Mouse (Mus musculus) liver, embryonic 14.5 days (tissue): ENCODE measurements around the gene Apoc2. TPM values are rescaled to one million over a fixed set of nuclear protein-coding genes. Genes with fewer than 3 reads are reported as not detected.

Source experiments
- ATAC-seq: fragments of 200-750 bp; cut with Nextera tagmentation; 2 replicates; pipeline ENCODE4 v1.8.0; 2017; ENCODE audit warnings: moderate number of reproducible peaks, mild to moderate bottlenecking, moderate library complexity; ENCODE audit not compliant: insufficient read depth
- DNase-seq, 3 experiments: peaks; one replicate each; pipeline ENCODE4 v3.0.0-alpha.2; 2012 to 2013; ENCODE audit warnings: low read depth in 3 of 3, low spot score in 3 of 3
- H3K27ac ChIP-seq: fragments of 300-500 bp; sonication (generic); 2 replicates; pipeline ENCODE4 v1.5.1; 2014; ENCODE audit warnings: moderate library complexity, mild to moderate bottlenecking, control low read depth, inconsistent platforms
- H3K27me3 ChIP-seq: fragments of 300-500 bp; sonication (generic); 2 replicates; pipeline ENCODE4 v1.6.1; 2014; ENCODE audit warnings: mild to moderate bottlenecking, low read length, moderate library complexity; ENCODE audit not compliant: control insufficient read depth, insufficient read depth
- H3K36me3 ChIP-seq: fragments of 300-500 bp; sonication (generic); replicated peaks from 2 replicates; pipeline ENCODE4 v1.6.1; 2014; ENCODE audit warnings: low read depth; ENCODE audit not compliant: control insufficient read depth, insufficient read depth
- H3K4me1 ChIP-seq, 2 experiments: fragments of 200-500 bp in 1 of 2; fragments of 300-500 bp in 1 of 2; sonication (generic) in 1 of 2; replicated peaks; 2 replicates each; pipeline ENCODE4 v1.6.1; 2012 to 2014; ENCODE audit warnings: antibody characterized with exemption in 1 of 2, inconsistent platforms in 1 of 2, low read length in 1 of 2; ENCODE audit not compliant: control insufficient read depth in 2 of 2, insufficient read depth in 2 of 2
- H3K4me2 ChIP-seq: fragments of 300-500 bp; sonication (generic); 2 replicates; pipeline ENCODE4 v1.6.1; 2014; ENCODE audit warnings: low read depth, mild to moderate bottlenecking, control low read depth, moderate library complexity
- H3K4me3 ChIP-seq, 2 experiments: fragments of 200-500 bp in 1 of 2; fragments of 300-500 bp in 1 of 2; sonication (generic) in 1 of 2; 2 replicates each; pipeline ENCODE4 v1.5.1; 2012 to 2014; ENCODE audit warnings: low read depth in 2 of 2, low read length in 2 of 2, mild to moderate bottlenecking in 2 of 2, control low read depth in 1 of 2, inconsistent platforms in 1 of 2, moderate library complexity in 1 of 2; ENCODE audit not compliant: insufficient read depth in 1 of 2
- H3K9ac ChIP-seq: fragments of 300-500 bp; sonication (generic); replicated peaks from 2 replicates; pipeline ENCODE4 v1.6.1; 2014; ENCODE audit warnings: mild to moderate bottlenecking, control low read depth, moderate library complexity
- H3K9me3 ChIP-seq: fragments of 300-500 bp; sonication (generic); 2 replicates; pipeline ENCODE4 v1.6.1; 2016; ENCODE audit warnings: low read length, mixed read lengths; ENCODE audit not compliant: control insufficient read depth
- CTCF ChIP-seq: IDR thresholded peaks from 2 replicates; pipeline ENCODE4 v1.5.1; 2016; ENCODE audit warnings: antibody characterized with exemption, low read depth, control low read depth
- EP300 ChIP-seq: IDR thresholded peaks from 2 replicates; pipeline ENCODE4 v1.6.1; 2016; ENCODE audit warnings: antibody characterized with exemption, low read depth
- WGBS: fragments of 180-500 bp; shearing (Covaris S2); extraction: QIAGEN DNeasy Blood & Tissue Kit; methylation state at CpG from one replicate; pipeline ENCODE4 v1.1.7; 2014; ENCODE audit not compliant: insufficient replicate concordance; 5-methylcytosine and 5-hydroxymethylcytosine counted together
- polyA plus RNA-seq, 2 experiments: library from polyadenylated mRNA; depleted of rRNA in 1 of 2; stranded (reverse) in 1 of 2; unstranded in 1 of 2; fragments of >200 nt; fragmentation: Nextera tagmentation in 1 of 2; extraction: Ambion mirVana in 1 of 2; gene quantifications; 2 replicates each; pipeline versions ENCODE4 v1.2.1 to v1.2.3; 2012 to 2014

Apoc2 gene
- polyA plus RNA-seq, 2 experiments: 494 to 1,023 TPM

DNA sequence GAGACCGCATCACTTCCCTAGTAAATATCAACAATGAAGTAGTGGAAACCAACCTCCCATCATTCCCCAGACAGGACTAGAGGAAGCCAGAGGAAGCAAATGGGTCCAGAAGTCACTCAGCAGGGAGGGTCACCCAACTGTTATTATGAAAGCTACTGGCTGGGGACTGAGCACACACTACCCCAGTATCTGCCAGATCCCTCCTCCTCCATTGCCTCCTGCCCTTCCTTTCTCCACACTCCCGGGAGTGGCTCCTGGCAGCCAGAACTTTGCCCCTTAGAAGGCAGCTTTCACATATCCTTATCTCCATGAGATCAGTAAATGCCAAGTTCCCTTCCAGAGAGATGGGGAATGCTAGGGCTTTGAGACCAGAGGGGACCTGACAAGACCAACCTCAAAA lies 54.3 kb downstream of the Apoc2 start:
- Histone ChIP-seq H3K4me1 (peaks cover 0 to 6% of the 10 kb centered on the region in 2 experiments; a peak in 3 of 4 replicates), H3K27me3 (no peaks in the 10 kb centered on the region), H3K4me2 (no peak overlapping the region), H3K9ac (no peak overlapping the region), H3K36me3 (no peaks in the 10 kb centered on the region), H3K9me3 (no peaks in the 10 kb centered on the region), H3K4me3 (no peak overlapping the region), H3K27ac (no peak overlapping the region)
- no peak for DNase-seq
- ATAC-seq: no peak
- TF ChIP-seq EP300 (no peak), CTCF (no peak)
- 50% methylated on average over 2 of the region's 2 CpGs for WGBS

DNA sequence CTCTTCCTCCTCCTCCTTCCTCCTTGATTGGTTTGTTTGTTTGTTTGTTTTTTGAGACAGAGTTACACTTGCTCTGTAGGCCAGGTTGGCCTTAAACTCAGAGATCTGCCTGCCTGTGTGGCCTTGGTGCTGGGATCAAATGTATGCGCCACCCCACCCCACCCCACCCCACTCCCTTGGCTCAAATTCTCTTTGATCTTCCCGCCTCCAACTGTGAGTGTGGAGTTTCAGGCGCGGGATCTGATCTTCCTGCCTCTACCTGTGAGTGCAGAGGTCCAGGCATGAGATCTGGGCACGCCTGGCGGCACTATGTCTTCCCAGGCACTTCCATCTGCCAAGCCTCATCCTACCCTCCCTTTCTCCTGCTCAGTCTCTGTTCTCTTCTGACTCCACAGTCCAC lies 55.5 kb downstream of the Apoc2 start:
- ATAC-seq (no peak), DNase-seq (no peak)
- Histone ChIP-seq H3K27me3 (no peaks in the 10 kb centered on the region), H3K4me1 (no peaks in the 10 kb centered on the region; a peak in 1 of 4 replicates), H3K27ac (no peak overlapping the region), H3K9me3 (no peaks in the 10 kb centered on the region), H3K4me2 (no peak overlapping the region), H3K9ac (no peak overlapping the region), H3K36me3 (no peaks in the 10 kb centered on the region), H3K4me3 (no peak overlapping the region)
- WGBS: 43% methylated on average over 6 of the region's 6 CpGs
- no peak for TF ChIP-seq CTCF

Other genes with a start within 250 kb of the Apoc2 start
- 2.4 and 2.5 TPM in 2 replicates for gene Mark4, start 219.1 kb downstream of the Apoc2 start, polyA plus RNA-seq (2012; rRNA removed)
- gene Mark4, start 219.1 kb downstream of the Apoc2 start, polyA plus RNA-seq (2014; fragmentation: Nextera tagmentation; extraction: Ambion mirVana): 0.80 and 2.5 TPM in 2 replicates
- gene Exoc3l2, start 214.6 kb downstream of the Apoc2 start, polyA plus RNA-seq (2012; rRNA removed): 1.7 and 1.9 TPM in 2 replicates
- gene Exoc3l2, start 214.6 kb downstream of the Apoc2 start, polyA plus RNA-seq (2014; fragmentation: Nextera tagmentation; extraction: Ambion mirVana): 0.48 and 0.78 TPM in 2 replicates
- 2.0 and 2.7 TPM in 2 replicates for gene Bloc1s3, start 169.6 kb downstream of the Apoc2 start, polyA plus RNA-seq (2012; rRNA removed)
- 0.39 and 0.56 TPM in 2 replicates for gene Bloc1s3, start 169.6 kb downstream of the Apoc2 start, polyA plus RNA-seq (2014; fragmentation: Nextera tagmentation; extraction: Ambion mirVana)
- gene Trappc6a, start 169.5 kb downstream of the Apoc2 start, polyA plus RNA-seq (2012; rRNA removed): 24.1 and 28.1 TPM in 2 replicates
- 40.0 and 40.2 TPM in 2 replicates for gene Trappc6a, start 169.5 kb downstream of the Apoc2 start, polyA plus RNA-seq (2014; fragmentation: Nextera tagmentation; extraction: Ambion mirVana)
- gene Nkpd1, start 160.1 kb downstream of the Apoc2 start, polyA plus RNA-seq (2012; rRNA removed): 0.01 and 0.04 TPM in 2 replicates
- gene Nkpd1, start 160.1 kb downstream of the Apoc2 start, polyA plus RNA-seq (2014; fragmentation: Nextera tagmentation; extraction: Ambion mirVana): not detected in 2 replicates
- gene Ppp1r37, start 114.9 kb downstream of the Apoc2 start, polyA plus RNA-seq (2012; rRNA removed): 21.8 and 27.0 TPM in 2 replicates
- gene Ppp1r37, start 114.9 kb downstream of the Apoc2 start, polyA plus RNA-seq (2014; fragmentation: Nextera tagmentation; extraction: Ambion mirVana): 1.5 and 2.0 TPM in 2 replicates
- 0.66 and 0.96 TPM in 2 replicates for gene Zfp296, start 100.7 kb downstream of the Apoc2 start, polyA plus RNA-seq (2012; rRNA removed)
- gene Zfp296, start 100.7 kb downstream of the Apoc2 start, polyA plus RNA-seq (2014; fragmentation: Nextera tagmentation; extraction: Ambion mirVana): 0.38 and 0.41 TPM in 2 replicates
- 34.8 and 39.6 TPM in 2 replicates for gene Gemin7, start 100.3 kb downstream of the Apoc2 start, polyA plus RNA-seq (2012; rRNA removed)
- 83.1 and 91.6 TPM in 2 replicates for gene Gemin7, start 100.3 kb downstream of the Apoc2 start, polyA plus RNA-seq (2014; fragmentation: Nextera tagmentation; extraction: Ambion mirVana)
- gene Clasrp, start 73.5 kb downstream of the Apoc2 start, polyA plus RNA-seq (2012; rRNA removed): 21.3 and 23.3 TPM in 2 replicates
- 7.5 and 8.6 TPM in 2 replicates for gene Clasrp, start 73.5 kb downstream of the Apoc2 start, polyA plus RNA-seq (2014; fragmentation: Nextera tagmentation; extraction: Ambion mirVana)
- gene Relb, start 48.5 kb downstream of the Apoc2 start, polyA plus RNA-seq (2012; rRNA removed): 1.0 and 1.1 TPM in 2 replicates
- 0.89 and 1.2 TPM in 2 replicates for gene Relb, start 48.5 kb downstream of the Apoc2 start, polyA plus RNA-seq (2014; fragmentation: Nextera tagmentation; extraction: Ambion mirVana)
- 20.6 and 20.9 TPM in 2 replicates for gene Clptm1, start 12.9 kb downstream of the Apoc2 start, polyA plus RNA-seq (2012; rRNA removed)
- gene Clptm1, start 12.9 kb downstream of the Apoc2 start, polyA plus RNA-seq (2014; fragmentation: Nextera tagmentation; extraction: Ambion mirVana): 44.4 and 50.4 TPM in 2 replicates
- 3.3 and 5.1 TPM in 2 replicates for gene Gm44805, start 3.5 kb upstream of the Apoc2 start, polyA plus RNA-seq (2012; rRNA removed)
- gene Gm44805, start 3.5 kb upstream of the Apoc2 start, polyA plus RNA-seq (2014; fragmentation: Nextera tagmentation; extraction: Ambion mirVana): 29.0 and 48.5 TPM in 2 replicates
- gene Apoc4, start 3.5 kb upstream of the Apoc2 start, polyA plus RNA-seq (2012; rRNA removed): 90.9 and 154 TPM in 2 replicates
- gene Apoc4, start 3.5 kb upstream of the Apoc2 start, polyA plus RNA-seq (2014; fragmentation: Nextera tagmentation; extraction: Ambion mirVana): 181 and 200 TPM in 2 replicates
- gene Apoc1, start 14.7 kb upstream of the Apoc2 start, polyA plus RNA-seq (2012; rRNA removed): 203 and 204 TPM in 2 replicates
- 390 TPM in 2 replicates for gene Apoc1, start 14.7 kb upstream of the Apoc2 start, polyA plus RNA-seq (2014; fragmentation: Nextera tagmentation; extraction: Ambion mirVana)
- 1,802 and 2,400 TPM in 2 replicates for gene Apoe, start 21.2 kb upstream of the Apoc2 start, polyA plus RNA-seq (2012; rRNA removed)
- gene Apoe, start 21.2 kb upstream of the Apoc2 start, polyA plus RNA-seq (2014; fragmentation: Nextera tagmentation; extraction: Ambion mirVana): 1,630 and 1,854 TPM in 2 replicates
- gene Tomm40, start 37.5 kb upstream of the Apoc2 start, polyA plus RNA-seq (2012; rRNA removed): 53.7 and 57.3 TPM in 2 replicates
- gene Tomm40, start 37.5 kb upstream of the Apoc2 start, polyA plus RNA-seq (2014; fragmentation: Nextera tagmentation; extraction: Ambion mirVana): 58.2 and 75.8 TPM in 2 replicates
- gene Nectin2, start 72.5 kb upstream of the Apoc2 start, polyA plus RNA-seq (2012; rRNA removed): 7.8 and 8.9 TPM in 2 replicates
- gene Nectin2, start 72.5 kb upstream of the Apoc2 start, polyA plus RNA-seq (2014; fragmentation: Nextera tagmentation; extraction: Ambion mirVana): 10.2 and 10.3 TPM in 2 replicates
- gene Bcam, start 93.1 kb upstream of the Apoc2 start, polyA plus RNA-seq (2012; rRNA removed): 6.3 and 7.6 TPM in 2 replicates
- 4.9 and 6.6 TPM in 2 replicates for gene Bcam, start 93.1 kb upstream of the Apoc2 start, polyA plus RNA-seq (2014; fragmentation: Nextera tagmentation; extraction: Ambion mirVana)
- 0.95 and 1.2 TPM in 2 replicates for gene Cblc, start 118.9 kb upstream of the Apoc2 start, polyA plus RNA-seq (2012; rRNA removed)
- gene Cblc, start 118.9 kb upstream of the Apoc2 start, polyA plus RNA-seq (2014; fragmentation: Nextera tagmentation; extraction: Ambion mirVana): 1.1 and 1.3 TPM in 2 replicates
- gene Bcl3, start 144.8 kb upstream of the Apoc2 start, polyA plus RNA-seq (2012; rRNA removed): 2.7 and 3.1 TPM in 2 replicates
- gene Bcl3, start 144.8 kb upstream of the Apoc2 start, polyA plus RNA-seq (2014; fragmentation: Nextera tagmentation; extraction: Ambion mirVana): 3.5 and 3.8 TPM in 2 replicates
- not detected in 2 replicates for gene Gm19345, start 174.1 kb upstream of the Apoc2 start, polyA plus RNA-seq (2012; rRNA removed)
- not detected in 2 replicates for gene Gm19345, start 174.1 kb upstream of the Apoc2 start, polyA plus RNA-seq (2014; fragmentation: Nextera tagmentation; extraction: Ambion mirVana)
- 0.04 TPM in 1 of 2 replicates, not detected in the other for gene Ceacam16, start 183.4 kb upstream of the Apoc2 start, polyA plus RNA-seq (2012; rRNA removed)
- gene Ceacam16, start 183.4 kb upstream of the Apoc2 start, polyA plus RNA-seq (2014; fragmentation: Nextera tagmentation; extraction: Ambion mirVana): 0.08 TPM in 1 of 2 replicates, not detected in the other
- gene Ceacam19, start 210.0 kb upstream of the Apoc2 start, polyA plus RNA-seq (2012; rRNA removed): 0.01 TPM in 1 of 2 replicates, not detected in the other
- not detected in 2 replicates for gene Ceacam19, start 210.0 kb upstream of the Apoc2 start, polyA plus RNA-seq (2014; fragmentation: Nextera tagmentation; extraction: Ambion mirVana)
- gene Pvr, start 243.2 kb upstream of the Apoc2 start, polyA plus RNA-seq (2012; rRNA removed): 2.3 and 2.6 TPM in 2 replicates
- 0.95 and 1.8 TPM in 2 replicates for gene Pvr, start 243.2 kb upstream of the Apoc2 start, polyA plus RNA-seq (2014; fragmentation: Nextera tagmentation; extraction: Ambion mirVana)